Mouse (Mus musculus) liver, embryonic 14.5 days (tissue): ENCODE data around the gene Uvssa.

Experiments used
- CTCF ChIP-seq: IDR thresholded peaks from 2 replicates; pipeline ENCODE4 v1.5.1; 2016; ENCODE audit warnings: antibody characterized with exemption, low read depth, control low read depth
- EP300 ChIP-seq: IDR thresholded peaks from 2 replicates; pipeline ENCODE4 v1.6.1; 2016; ENCODE audit warnings: antibody characterized with exemption, low read depth

DNA sequence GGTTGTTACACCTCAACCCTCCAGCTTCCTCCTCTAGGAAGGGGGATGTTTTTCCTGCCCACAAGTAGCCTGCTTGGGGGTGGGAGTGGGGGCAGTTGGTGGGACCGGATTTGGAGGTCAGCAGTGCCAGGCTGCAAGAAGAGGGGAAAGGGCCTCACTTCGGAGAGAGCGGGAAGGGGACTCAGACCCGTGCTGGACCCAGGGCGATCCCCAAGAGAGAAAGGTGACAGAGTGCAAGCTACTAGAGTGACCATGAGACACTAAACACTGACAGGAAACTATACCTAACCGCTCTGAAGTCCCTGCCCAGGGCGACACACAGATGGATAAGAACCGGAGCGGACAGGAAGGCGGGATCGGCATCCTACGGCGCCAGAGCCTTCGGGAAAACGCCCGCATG is 51.8 kb downstream of the Uvssa start:
- no peak for TF ChIP-seq EP300
- no peak for TF ChIP-seq CTCF
